Mouse (Mus musculus) stomach, postnatal 0 days (tissue): ENCODE measurements around the gene Zbtb22. TPM values are rescaled to one million over a fixed set of nuclear protein-coding genes. Genes with fewer than 3 reads are reported as not detected.
A peak's percentile ranks its signal among the peaks of the same experiment; 100 is the strongest.
"Not testable (repeated sequence)": the region's sequence is repeated elsewhere in the genome, so short reads cannot be mapped to it uniquely, and the experiment has no call there.

ENCODE experiments used
- ATAC-seq: fragments of 200-750 bp; cut with Nextera tagmentation; 2 replicates; pipeline ENCODE4 v1.8.0; 2017; ENCODE audit not compliant: low FRiP score, low TSS enrichment
- DNase-seq: peaks from one replicate; pipeline ENCODE4 v3.0.0-alpha.2; 2016; ENCODE audit warnings: low spot score
- H3K27ac ChIP-seq: fragments of 300-500 bp; sonication (generic); replicated peaks from 2 replicates; pipeline ENCODE4 v1.5.1; 2014; ENCODE audit warnings: mild to moderate bottlenecking, control low read depth
- H3K27me3 ChIP-seq: fragments of 300-500 bp; sonication (generic); 2 replicates; pipeline ENCODE4 v1.6.1; 2014; ENCODE audit warnings: low read length; ENCODE audit not compliant: control insufficient read depth, insufficient read depth
- H3K36me3 ChIP-seq: fragments of 300-500 bp; sonication (generic); 2 replicates; pipeline ENCODE4 v1.6.1; 2014; ENCODE audit warnings: low read length, mixed read lengths; ENCODE audit not compliant: control insufficient read depth, insufficient read depth
- H3K4me1 ChIP-seq: fragments of 300-500 bp; sonication (generic); replicated peaks from 2 replicates; pipeline ENCODE4 v1.6.1; 2014; ENCODE audit warnings: antibody characterized with exemption; ENCODE audit not compliant: control insufficient read depth, insufficient read depth
- H3K4me2 ChIP-seq: fragments of 300-500 bp; sonication (generic); replicated peaks from 2 replicates; pipeline ENCODE4 v1.6.1; 2014; ENCODE audit warnings: low read depth, mild to moderate bottlenecking, control low read depth, moderate library complexity
- H3K4me3 ChIP-seq: fragments of 300-500 bp; sonication (generic); 2 replicates; pipeline ENCODE4 v1.5.1; 2014; ENCODE audit warnings: low read depth, low read length, control low read depth
- H3K9ac ChIP-seq: fragments of 300-500 bp; sonication (generic); 2 replicates; pipeline ENCODE4 v1.6.1; 2014; ENCODE audit warnings: mild to moderate bottlenecking, low read length, control low read depth, mixed read lengths
- H3K9me3 ChIP-seq: fragments of 300-500 bp; sonication (generic); 2 replicates; pipeline ENCODE4 v1.6.1; 2016; ENCODE audit warnings: low read length; ENCODE audit not compliant: control insufficient read depth
- CTCF ChIP-seq: IDR thresholded peaks from 2 replicates; pipeline ENCODE4 v1.5.1; 2016; ENCODE audit warnings: antibody characterized with exemption, low read depth, mild to moderate bottlenecking, moderate library complexity
- EP300 ChIP-seq: optimal IDR thresholded peaks from 2 replicates; pipeline ENCODE3; 2016; ENCODE audit warnings: antibody characterized with exemption
- WGBS: fragments of 180-500 bp; shearing (Covaris S2); extraction: QIAGEN DNeasy Blood & Tissue Kit; methylation state at CpG from one replicate; pipeline ENCODE4 v1.1.7; 2014; 5-methylcytosine and 5-hydroxymethylcytosine counted together
- polyA plus RNA-seq: library from polyadenylated mRNA; unstranded; fragments of >200 nt; fragmentation: Nextera tagmentation; extraction: Ambion mirVana; gene quantifications from 2 replicates; pipeline ENCODE4 v1.2.1, GENCODE M21; 2015

Gene Zbtb22
- polyA plus RNA-seq, 1 experiment from 2014 or later, result 10.7 TPM

DNA sequence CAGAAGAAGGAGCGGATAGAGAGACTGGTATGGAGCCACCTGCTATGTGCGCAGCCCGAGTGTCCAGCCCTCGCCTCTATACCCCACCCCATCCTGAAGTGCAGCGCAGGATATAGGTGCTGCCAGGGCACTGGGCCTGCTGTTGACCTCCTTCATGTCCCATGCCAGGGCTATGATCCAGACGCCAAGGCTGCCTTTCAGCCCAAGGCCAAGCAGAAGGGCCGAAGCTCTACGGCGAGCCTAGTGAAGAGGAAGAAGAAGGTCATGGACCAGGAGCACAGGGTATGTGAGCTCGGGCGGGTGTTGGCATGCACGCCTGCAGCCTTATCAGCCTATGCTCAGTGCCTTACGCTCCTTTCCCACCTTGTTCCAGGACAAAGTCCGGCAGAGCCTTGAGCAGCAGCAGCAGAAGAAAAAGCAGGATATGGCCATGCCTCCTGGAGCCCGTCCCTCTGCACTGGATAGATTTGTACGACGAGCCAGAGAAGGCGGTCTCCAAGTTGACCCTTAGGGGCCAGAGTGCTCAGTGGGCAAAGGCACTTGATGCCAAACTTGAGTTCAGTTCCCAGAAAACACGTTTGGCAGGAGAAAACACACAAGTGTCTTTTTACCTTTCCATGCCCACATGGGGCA is 33.3 kb downstream of the Zbtb22 start:
- Histone ChIP-seq H3K9me3 (no peaks in the 10 kb centered on the region), H3K9ac (no peak overlapping the region), H3K4me1 (peaks cover 4% of the 10 kb centered on the region), H3K4me3 (no peak overlapping the region), H3K27ac (peak overlapping the region; percentile 56; the same call in 1 of the 2 replicates), H3K27me3 (no peaks in the 10 kb centered on the region), H3K4me2 (peak overlapping the region; percentile 87; the same call in 1 of the 2 replicates), H3K36me3 (peaks cover 16% of the 10 kb centered on the region)
- TF ChIP-seq CTCF (no peak), EP300 (no peak)
- DNase-seq, result peak; percentile 78
- ATAC-seq, result peak; percentile 72
- WGBS, result 75% methylated on average over 19 of the region's 19 CpGs

GRCm38 (mm10) chr17:33950131-33950625 is 34.5 kb downstream of the Zbtb22 start:
- peaks cover 13% of the 10 kb centered on the region for H3K36me3 ChIP-seq
- H3K4me1 ChIP-seq, result peaks cover 6% of the 10 kb centered on the region
- peak overlapping the region; percentile 87 for H3K4me2 ChIP-seq
- DNase-seq (no peak), ATAC-seq (no peak)
- H3K9me3 ChIP-seq, result no peaks in the 10 kb centered on the region
- peak overlapping the region; percentile 50 for H3K4me3 ChIP-seq
- peak overlapping the region; percentile 72 for H3K9ac ChIP-seq
- TF ChIP-seq CTCF (no peak), EP300 (no peak)
- H3K27me3 ChIP-seq, result no peaks in the 10 kb centered on the region
- H3K27ac ChIP-seq, result peak overlapping the region; percentile 94
- 72% methylated on average over 10 of the region's 10 CpGs for WGBS

DNA sequence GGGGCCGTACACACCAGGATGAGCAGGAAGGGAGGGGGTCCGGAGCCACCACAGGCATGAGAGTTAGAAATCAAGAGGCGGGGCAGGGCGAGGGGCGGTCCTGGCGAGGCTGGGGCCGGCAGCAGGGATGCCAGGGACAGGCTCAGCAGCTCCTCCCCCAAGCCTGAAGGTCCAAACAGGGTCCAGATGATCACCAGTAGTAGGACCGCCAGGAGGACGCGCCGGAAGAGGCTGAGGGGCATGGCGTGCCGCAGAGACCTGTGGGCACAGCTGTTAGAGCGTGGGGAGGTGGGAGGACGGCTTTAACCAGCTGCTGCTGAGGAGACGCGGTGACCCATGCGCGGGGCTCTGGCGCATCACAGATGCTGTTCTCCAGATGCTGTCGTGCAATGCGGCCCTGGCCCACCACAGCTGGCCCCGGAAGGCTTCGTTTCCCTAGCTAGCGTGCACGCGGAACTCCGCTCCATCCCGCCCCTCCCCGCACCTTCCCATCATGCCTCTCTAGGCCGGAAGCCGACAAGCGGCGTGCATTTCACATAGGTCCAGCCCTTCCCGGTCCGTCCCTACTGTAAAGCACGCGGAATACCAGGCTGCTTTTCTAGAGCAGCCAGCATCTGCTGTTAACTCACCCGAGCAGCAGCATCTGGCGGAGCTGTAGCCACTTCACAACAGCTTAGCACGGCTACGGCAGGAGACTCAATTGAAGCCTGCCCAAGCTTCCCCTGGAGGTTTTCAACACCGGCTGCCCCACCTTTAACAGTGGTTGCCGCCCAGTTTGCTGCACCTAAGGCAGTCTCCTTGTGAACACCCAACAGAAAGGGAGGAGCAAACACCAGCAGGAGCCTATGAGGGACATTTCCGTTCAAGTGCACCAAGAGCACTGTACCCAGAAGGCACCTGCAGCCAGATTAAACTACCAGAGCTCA is 35.6 kb downstream of the Zbtb22 start, which contains the start of gene B3galt4:
B3galt4 (minus strand) TSS at position 468 of the 926 bp plus-strand sequence.
- no peaks in the 10 kb centered on the region for H3K9me3 ChIP-seq
- H3K36me3 ChIP-seq, result peaks cover 13% of the 10 kb centered on the region
- WGBS, result under 1% methylated on average over 40 of the region's 45 CpGs
- TF ChIP-seq EP300, result no peak
- peak; percentile 13 for TF ChIP-seq CTCF
- H3K4me2 ChIP-seq, result peak within 1 kb of the TSS; percentile 87
- DNase-seq (peak; percentile 91), ATAC-seq (peak; percentile 72)
- H3K27me3 ChIP-seq, result no peaks in the 10 kb centered on the region
- peak within 1 kb of the TSS; percentile 72 for H3K9ac ChIP-seq
- peaks cover 6% of the 10 kb centered on the region for H3K4me1 ChIP-seq
- peak within 1 kb of the TSS; percentile 94 for H3K27ac ChIP-seq
- H3K4me3 ChIP-seq, result peak within 1 kb of the TSS; percentile 50

DNA sequence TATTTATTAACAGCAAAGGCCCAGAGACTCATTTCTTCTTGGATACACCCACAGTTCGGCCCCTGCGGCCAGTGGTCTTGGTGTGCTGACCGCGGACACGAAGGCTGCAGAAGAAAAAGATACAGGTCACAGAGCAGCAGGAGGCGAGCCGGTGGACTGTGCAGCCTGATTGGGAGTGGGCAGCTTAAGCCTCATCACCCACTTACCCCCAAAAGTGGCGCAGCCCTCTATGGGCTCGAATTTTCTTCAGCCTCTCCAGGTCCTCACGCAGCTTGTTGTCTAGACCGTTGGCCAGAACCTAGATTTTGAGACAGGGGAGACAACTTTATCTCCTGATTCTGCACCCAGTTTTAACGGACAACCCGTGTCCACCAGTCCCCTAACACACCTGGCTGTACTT is 36.3 kb downstream of the Zbtb22 start:
- Histone ChIP-seq H3K9ac (0 out of 2 replicates have a peak overlapping the region, but pooled peaks have one; percentile 72), H3K36me3 (peaks cover 13% of the 10 kb centered on the region), H3K4me3 (peak overlapping the region; percentile 50; the same call in 1 of the 2 replicates), H3K4me2 (peak overlapping the region; percentile 87), H3K27ac (peak overlapping the region; percentile 94)
- H3K4me1 ChIP-seq, ATAC-seq, H3K9me3 ChIP-seq, DNase-seq, H3K27me3 ChIP-seq: not testable (repeated sequence)
- WGBS, result 69% methylated on average over 13 of the region's 13 CpGs

- H3K4me2 ChIP-seq, result no peak overlapping the region
- TF ChIP-seq CTCF (no peak), EP300 (no peak)
- H3K4me1 ChIP-seq, result peaks cover 6% of the 10 kb centered on the region
- no peak overlapping the region for H3K9ac ChIP-seq
- H3K9me3 ChIP-seq, result no peaks in the 10 kb centered on the region
- 77% methylated on average over 4 of the region's 4 CpGs for WGBS
- no peak for DNase-seq
- H3K27ac ChIP-seq, result peak overlapping the region; percentile 30; the same call in 1 of the 2 replicates
- no peak for ATAC-seq
- H3K27me3 ChIP-seq, result no peaks in the 10 kb centered on the region
- H3K36me3 ChIP-seq, result peaks cover 13% of the 10 kb centered on the region
- H3K4me3 ChIP-seq, result no peak overlapping the region
These were observed 37.2 kb downstream of the Zbtb22 start for GRCm38 (mm10) chr17:33952879-33953278.
